Mouse (Mus musculus) splenic B cell, adult 2 months (primary cell): ENCODE measurements around the gene Ambra1.

Experiments
- DNase-seq: peaks from one replicate; pipeline ENCODE4 v3.0.0-alpha.2; 2011; ENCODE audit warnings: low read depth, low spot score
- H3K27me3 ChIP-seq: 2 replicates; pipeline ENCODE4 v1.6.1; 2012; ENCODE audit warnings: mild to moderate bottlenecking, low read length, moderate library complexity, mixed read lengths; ENCODE audit not compliant: control insufficient read depth, poor library complexity, insufficient read depth, severe bottlenecking
- H3K36me3 ChIP-seq: 2 replicates; pipeline ENCODE4 v1.6.1; 2012; ENCODE audit warnings: mild to moderate bottlenecking, low read length, moderate library complexity, mixed read lengths; ENCODE audit not compliant: control insufficient read depth, poor library complexity, insufficient read depth, severe bottlenecking

The Ambra1 gene

DNA sequence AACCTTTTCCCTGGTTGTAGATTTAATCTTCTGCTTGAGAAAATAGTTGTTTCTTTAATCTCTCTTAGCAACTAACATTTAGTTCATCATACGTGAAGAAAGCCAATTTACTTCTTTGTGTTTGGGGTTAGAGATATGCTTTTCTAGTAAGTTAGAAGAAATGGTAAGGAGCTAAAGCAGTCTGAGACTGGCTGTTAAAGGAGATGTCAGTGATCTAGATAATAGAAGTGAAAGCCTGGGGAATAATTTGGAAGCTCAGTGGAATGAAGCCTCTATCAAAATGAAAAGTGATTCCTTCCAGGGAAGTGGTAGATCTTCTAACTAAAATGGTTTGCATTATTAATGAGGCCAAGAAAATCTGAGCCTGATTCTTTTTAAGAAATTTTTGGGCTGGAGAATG, 141.3 kb downstream of the Ambra1 start:
- no peak for DNase-seq
- no peaks in the 10 kb centered on the region for H3K27me3 ChIP-seq
- H3K36me3 ChIP-seq: no peaks in the 10 kb centered on the region

DNA sequence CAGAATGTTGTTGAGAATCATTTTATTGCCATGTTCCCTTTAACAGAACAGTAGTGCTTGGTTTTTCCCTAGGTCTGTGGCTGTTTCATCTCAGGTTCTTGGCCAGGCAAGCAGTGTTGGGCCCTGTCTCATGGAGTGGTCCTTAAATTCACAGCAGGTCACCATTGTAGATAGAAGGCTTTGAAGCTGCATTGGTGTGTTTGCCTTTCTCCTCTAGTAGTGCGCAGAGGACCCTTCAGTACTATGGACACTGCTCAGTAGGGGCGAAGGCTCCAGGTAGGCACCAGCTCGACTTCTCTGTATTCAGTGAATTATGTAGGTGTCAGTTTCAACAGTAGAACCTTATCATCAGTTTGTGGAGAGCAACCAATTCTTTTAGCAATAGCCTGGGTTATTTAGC, 142.7 kb downstream of the Ambra1 start:
- Histone ChIP-seq H3K27me3 (no peaks in the 10 kb centered on the region), H3K36me3 (no peaks in the 10 kb centered on the region)
- DNase-seq: no peak

DNA sequence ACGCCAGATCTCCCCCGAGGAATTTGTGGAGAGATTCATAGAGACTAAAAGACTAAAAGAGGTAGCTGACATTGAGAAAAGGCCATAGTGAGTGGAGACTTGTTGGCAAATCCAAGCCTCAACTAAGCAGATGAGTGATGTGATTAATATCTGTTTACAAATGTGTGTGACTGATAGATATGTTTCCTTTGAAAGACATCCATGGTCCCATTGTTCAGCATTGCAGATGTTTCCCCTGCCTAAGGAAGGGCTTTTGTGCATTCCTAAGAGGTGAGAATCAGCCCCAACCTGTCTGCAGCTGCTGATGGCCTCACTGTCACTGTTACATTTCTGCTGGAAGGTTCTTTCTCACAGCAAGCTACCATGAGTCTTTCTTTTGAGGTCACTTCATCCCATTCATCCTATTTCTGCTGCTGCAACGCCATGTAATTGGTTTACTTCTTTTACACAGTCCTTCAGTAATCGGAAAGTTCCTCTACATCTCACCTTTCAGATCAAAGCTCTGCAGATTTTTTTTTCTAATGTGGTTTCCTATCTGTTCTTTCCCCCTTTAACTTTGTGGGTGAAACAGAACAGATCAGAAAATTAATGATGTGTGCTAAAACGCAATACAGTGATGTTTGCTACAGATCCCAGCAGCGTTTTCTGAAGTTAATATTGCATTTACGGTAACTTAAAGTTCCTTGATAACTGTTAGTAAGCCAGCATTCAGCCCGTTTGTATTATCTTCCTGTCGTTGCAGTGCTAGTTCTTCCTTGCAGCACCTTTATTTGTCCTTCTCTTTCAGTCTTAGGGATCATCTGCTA, 146.3 kb downstream of the Ambra1 start:
- Histone ChIP-seq H3K36me3 (no peaks in the 10 kb centered on the region; the same call in 1 of the 2 replicates), H3K27me3 (no peaks in the 10 kb centered on the region)
- DNase-seq: no peak

DNA sequence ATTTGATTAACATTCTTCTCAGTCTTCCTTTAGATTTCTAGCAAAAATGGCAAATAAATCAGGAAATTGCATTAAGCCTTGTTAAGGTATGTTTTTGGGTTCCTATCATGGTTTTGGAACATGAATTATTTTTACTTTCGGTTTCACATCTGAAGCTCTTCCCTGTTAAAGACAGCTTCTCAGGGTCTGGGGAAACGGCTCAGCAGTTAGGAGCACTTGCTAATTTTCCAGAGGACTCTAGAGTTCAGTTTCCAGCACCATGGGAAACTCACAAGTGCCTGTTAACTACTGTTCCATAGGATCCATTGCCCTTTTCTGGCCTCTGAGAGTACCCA, 146.8 kb downstream of the Ambra1 start:
- Histone ChIP-seq H3K36me3 (no peaks in the 10 kb centered on the region; the same call in 1 of the 2 replicates), H3K27me3 (no peaks in the 10 kb centered on the region)
- peak; percentile 12 for DNase-seq

DNA sequence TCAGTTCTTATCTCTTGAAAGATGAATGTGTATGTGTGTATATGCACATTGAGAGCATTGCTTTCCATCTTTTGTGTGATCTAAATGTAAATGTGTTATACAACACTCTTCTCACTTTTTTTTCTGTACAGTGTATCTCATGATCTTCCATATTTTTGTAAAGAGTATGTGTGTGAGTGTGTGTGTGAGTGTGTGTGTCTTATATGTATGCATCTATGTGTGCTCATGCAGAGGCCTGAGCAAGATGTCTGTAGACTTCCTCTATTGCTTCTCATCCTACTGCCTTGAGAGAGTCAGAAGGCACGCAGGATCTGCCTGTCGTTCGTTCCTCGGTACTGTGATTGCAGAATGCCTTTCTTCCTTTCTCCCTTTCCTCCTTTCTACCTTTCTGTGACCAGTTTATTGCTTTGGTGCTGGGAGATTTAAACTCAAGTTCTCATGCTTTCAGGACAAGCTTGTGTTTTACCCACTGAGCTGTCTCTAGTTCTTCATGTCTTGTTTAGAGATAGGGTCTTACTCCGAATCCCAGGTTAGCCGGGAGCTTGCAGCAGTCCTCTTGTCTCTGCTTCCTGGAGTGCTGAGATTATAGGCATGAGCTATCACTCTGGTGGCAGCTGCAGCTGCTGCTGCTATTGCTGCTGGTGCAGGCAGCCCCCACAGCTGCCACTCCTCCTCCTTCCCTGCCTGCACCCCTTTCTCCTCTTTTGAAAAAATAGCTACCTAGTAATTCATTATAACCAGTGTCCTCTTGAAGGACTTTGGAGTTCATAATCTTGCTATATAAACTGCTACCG, 148.7 kb downstream of the Ambra1 start:
- peak; percentile 3 for DNase-seq
- no peaks in the 10 kb centered on the region for H3K27me3 ChIP-seq
- H3K36me3 ChIP-seq: no peaks in the 10 kb centered on the region; the same call in 1 of the 2 replicates

DNA sequence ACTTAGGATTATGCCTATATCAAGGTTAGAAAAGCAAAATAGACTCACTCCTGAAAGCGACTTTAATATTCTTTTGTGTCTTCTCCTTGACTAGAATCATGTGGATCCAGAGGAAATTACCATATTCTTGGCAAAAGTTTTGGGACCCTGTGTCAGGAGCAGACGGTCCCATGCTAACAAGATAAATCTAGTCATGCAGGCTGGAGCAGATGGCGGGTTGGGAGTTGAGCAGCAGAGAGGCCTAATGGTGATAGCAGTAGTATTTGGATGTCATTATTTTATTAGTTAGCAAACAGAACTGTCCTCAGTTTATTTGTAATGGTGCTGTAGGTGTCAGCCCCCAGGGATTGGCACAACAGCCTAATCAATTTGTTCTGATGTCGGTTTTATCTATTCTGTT, 154.0 kb downstream of the Ambra1 start:
- Histone ChIP-seq H3K27me3 (no peaks in the 10 kb centered on the region), H3K36me3 (peaks cover 6% of the 10 kb centered on the region)
- no peak for DNase-seq

DNA sequence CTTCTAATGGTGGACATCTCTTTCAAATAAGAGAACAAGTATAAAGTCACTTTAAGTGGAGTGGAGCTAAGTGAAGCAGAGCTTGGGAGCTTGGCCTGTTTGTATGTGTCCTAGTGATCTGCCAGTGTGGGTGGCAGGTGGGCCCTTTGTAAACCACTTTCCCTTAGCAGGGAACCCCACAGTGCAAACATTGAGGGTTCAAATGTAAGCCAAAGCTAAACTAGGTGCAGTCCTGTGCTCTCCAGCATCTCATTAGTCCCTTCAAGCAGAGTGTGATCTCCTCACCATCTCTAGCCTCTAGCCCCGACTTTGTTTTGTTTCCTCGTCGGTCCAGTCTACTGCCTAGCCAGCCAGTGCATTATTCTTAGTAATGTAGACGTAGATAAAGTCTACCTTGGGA, 154.7 kb downstream of the Ambra1 start:
- no peaks in the 10 kb centered on the region for H3K27me3 ChIP-seq
- peaks cover 6% of the 10 kb centered on the region for H3K36me3 ChIP-seq
- no peak for DNase-seq

DNA sequence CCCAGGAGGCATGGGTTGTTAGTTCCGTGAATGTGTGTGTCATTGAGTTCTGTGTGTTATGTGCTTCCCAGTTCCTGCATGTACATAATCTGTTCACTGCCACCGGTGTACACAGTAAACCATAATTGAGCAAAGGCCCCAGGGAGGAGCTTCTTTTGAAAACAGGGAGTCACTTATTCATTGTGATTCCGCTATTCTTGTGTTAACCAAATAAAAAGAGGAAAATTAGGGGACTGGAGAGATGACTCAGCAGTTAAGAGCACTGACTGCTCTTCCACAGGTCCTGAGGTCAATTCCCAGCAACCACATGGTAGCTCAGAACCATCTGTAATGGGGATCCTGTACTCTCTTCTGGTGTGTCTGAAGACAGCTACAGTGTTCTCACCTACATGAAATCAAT, 164.8 kb downstream of the Ambra1 start:
- peaks cover 6% of the 10 kb centered on the region; the same call in 1 of the 2 replicates for H3K36me3 ChIP-seq
- DNase-seq: no peak
- no peaks in the 10 kb centered on the region for H3K27me3 ChIP-seq

DNA sequence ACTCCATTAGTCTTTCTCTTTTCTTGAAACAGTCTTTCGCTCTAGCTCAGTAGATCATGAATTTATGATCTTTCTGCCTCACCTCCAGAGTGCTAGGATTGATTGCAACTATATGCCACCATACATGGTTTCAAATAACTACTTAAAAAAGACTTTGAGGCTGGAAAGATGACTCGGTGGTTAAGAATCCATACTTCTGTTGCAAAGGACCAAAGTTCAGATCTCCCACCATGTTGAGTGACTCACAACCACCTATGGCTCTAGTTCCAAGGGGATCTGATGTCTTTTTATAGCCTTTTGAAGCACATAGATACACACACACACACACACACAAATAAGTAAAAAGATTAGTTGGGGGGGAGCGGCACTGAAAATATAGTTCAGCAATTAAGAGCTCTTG, 165.5 kb downstream of the Ambra1 start:
- H3K36me3 ChIP-seq: peaks cover 8% of the 10 kb centered on the region
- DNase-seq: no peak
- no peaks in the 10 kb centered on the region for H3K27me3 ChIP-seq

DNA sequence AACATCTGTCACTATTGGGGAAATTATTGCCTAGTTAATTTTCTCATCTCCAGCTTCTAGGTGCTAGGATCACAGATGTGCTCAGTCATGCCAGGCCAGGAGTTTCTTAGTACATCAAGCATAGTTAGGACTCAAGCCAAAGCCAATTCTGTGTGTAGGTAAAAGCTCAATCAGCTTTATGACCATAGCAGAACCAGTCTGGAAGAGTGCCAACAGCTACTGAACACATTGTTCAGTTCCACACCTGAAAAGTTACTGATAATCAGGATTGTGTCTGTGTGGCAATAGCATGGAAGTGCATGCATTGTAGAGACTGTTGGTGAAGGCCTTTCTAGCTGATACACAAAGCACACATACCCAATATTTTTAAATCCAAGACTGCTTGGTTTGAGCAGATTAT, 168.0 kb downstream of the Ambra1 start:
- Histone ChIP-seq H3K36me3 (peaks cover 10% of the 10 kb centered on the region), H3K27me3 (no peaks in the 10 kb centered on the region)
- no peak for DNase-seq

DNA sequence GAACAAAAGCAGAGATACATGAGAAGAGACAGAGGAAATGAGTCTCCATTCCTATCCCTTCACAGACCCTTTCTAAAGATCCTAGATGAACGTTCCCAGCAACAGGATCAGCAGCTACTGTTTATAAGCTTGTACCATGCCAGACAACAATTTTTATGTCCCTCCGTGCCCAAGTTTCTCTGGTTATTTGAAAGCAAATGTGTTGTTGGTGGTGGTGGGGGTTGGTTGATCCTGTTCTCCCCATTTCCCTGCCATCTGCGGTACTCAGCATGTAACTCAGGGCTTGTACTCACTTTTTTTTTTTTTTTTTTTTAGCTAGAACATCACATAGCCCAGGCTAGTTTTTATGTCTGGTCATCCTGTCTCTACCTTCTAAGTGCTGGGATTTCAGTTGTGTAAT, 169.2 kb downstream of the Ambra1 start:
- Histone ChIP-seq H3K27me3 (no peaks in the 10 kb centered on the region), H3K36me3 (peaks cover 10% of the 10 kb centered on the region)
- no peak for DNase-seq

DNA sequence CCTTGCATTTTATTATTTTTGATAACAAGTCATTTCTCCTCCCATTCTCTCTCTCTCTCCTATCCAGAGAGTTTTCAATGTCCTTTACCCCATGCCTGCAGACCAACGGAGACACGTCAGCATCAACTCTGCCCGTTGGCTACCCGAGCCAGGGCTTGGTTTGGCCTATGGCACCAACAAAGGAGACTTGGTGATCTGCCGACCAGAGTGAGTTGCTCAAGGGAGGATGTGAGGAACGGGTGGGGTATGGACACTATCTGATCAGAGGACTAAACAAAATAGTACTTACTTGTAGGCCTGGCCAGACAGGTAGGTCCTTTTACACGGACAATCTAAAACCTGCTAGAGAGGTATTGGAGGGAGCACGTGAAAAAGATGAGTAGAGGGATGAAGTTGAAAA, 170.5 kb downstream of the Ambra1 start:
- no peak for DNase-seq
- no peaks in the 10 kb centered on the region for H3K27me3 ChIP-seq
- H3K36me3 ChIP-seq: peaks cover 9% of the 10 kb centered on the region

DNA sequence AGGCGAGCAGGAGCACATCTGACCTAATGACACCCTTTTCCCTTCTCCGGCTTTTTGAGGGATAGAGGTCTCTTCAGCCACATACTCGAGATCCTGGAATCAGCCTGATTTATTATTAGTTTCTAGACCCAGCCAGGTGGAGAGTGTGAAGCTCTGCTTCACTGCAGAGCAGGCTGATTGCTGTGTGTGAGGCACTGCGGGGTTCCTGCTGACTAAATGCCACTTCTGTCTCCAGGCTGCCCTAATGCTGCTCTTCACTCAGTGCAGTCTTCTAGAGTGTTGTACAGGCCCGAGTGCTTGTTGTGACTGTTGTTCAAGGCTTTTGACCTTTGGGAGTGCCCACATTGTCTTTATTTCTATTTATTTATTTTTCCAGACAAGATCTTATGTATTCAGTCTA, 172.4 kb downstream of the Ambra1 start:
- Histone ChIP-seq H3K36me3 (peaks cover 9% of the 10 kb centered on the region), H3K27me3 (no peaks in the 10 kb centered on the region)
- DNase-seq: no peak

DNA sequence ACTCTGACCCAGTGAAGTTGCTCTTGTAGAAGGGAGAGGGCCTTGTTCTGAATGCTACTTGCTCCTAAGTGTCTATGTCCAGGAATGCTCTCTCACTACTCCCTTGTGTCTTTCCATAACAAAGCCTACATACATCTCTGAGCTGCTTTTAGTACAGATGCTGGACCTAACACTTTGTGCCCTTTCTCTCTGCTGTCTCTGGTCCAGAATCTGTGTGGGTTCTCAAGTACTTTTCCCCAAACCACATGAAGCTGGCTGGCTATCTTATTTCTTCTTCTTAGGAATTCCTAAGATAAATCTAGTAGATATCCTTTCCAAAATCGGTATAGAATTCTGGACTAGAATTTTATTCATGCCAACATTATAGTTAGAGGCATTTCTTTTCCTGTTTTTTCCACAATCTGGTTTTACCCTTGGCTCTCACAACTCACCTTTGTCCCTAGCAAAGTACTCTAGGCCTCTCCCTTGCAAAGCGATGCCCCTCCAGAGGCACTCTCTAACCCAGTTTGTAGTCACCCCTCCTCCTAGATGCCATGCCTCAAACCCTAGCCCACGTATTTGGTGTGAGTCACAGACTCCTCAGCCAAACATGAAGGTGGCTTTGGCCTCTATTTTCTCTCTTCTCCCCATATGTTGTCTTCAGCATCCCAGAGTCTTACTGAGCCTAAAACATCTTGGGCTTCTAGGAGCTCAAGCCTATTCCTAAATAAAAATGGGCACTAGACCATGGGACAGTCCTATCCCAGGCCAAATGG, 173.4 kb downstream of the Ambra1 start:
- Histone ChIP-seq H3K36me3 (peaks cover 6% of the 10 kb centered on the region), H3K27me3 (no peaks in the 10 kb centered on the region)
- DNase-seq: no peak
